Mouse (Mus musculus): ENCODE results near the gene Nolc1. TPM values are rescaled to one million over a fixed set of nuclear protein-coding genes. Genes with fewer than 3 reads are reported as not detected.

Nolc1 gene
- polyA plus RNA-seq (2015; fragmentation: Nextera tagmentation; extraction: Ambion mirVana), result 50.0 and 60.0 TPM in 2 replicates

GRCm38 (mm10) chr19:46075616-46076607 lies at the start of gene Nolc1:
Gene Nolc1 (plus strand): TSS chr19:46075863.
- peak; percentile 32; the same call in 1 of the 2 replicates for TF ChIP-seq CTCF (IDR thresholded peaks at IDR 0.05; ENCODE audit: low read depth)
- Histone ChIP-seq H3K4me2 (ENCODE audit: low read length) (peak within 1 kb of the TSS; percentile 61), H3K4me3 (replicated peaks; ENCODE audit: low read depth, low read length) (peak within 1 kb of the TSS; percentile 72), H3K9me3 (replicated peaks; ENCODE audit: low read length) (no peaks in the 10 kb centered on the region), H3K27ac (peak within 1 kb of the TSS; percentile 51; the same call in 1 of the 2 replicates), H3K27me3 (ENCODE audit: insufficient read depth, low read length) (no peaks in the 10 kb centered on the region), H3K36me3 (ENCODE audit: insufficient read depth, low read length) (peaks cover 36% of the 10 kb centered on the region), H3K9ac (ENCODE audit: low read depth, low read length) (peak within 1 kb of the TSS; percentile 68), H3K4me1 (replicated peaks; ENCODE audit: insufficient read depth, low read length) (peaks cover 12% of the 10 kb centered on the region)
- under 1% methylated on average over 66 of the region's 66 CpGs for WGBS
- DNase-seq (ENCODE audit: low spot score), result peak; percentile 99
- peak; percentile 95 for ATAC-seq (replicated peaks; ENCODE audit: low FRiP score, low read depth)

- ATAC-seq (replicated peaks; ENCODE audit: low FRiP score, low read depth) (no peak), DNase-seq (ENCODE audit: low spot score) (no peak)
- H3K4me1 ChIP-seq (replicated peaks; ENCODE audit: insufficient read depth, low read length), result no peaks in the 10 kb centered on the region
- H3K9me3 ChIP-seq (replicated peaks; ENCODE audit: low read length), result no peaks in the 10 kb centered on the region
- WGBS, result 35% methylated on average over 8 of the region's 8 CpGs
- TF ChIP-seq CTCF (IDR thresholded peaks at IDR 0.05; ENCODE audit: low read depth), result no peak
- H3K27me3 ChIP-seq (ENCODE audit: insufficient read depth, low read length), result no peaks in the 10 kb centered on the region
- H3K9ac ChIP-seq (ENCODE audit: low read depth, low read length), result no peak overlapping the region
- H3K4me2 ChIP-seq (ENCODE audit: low read length), result no peak overlapping the region
- no peak overlapping the region for H3K27ac ChIP-seq
- H3K4me3 ChIP-seq (replicated peaks; ENCODE audit: low read depth, low read length), result no peak overlapping the region
- 0 out of 2 replicates have a peak, but pooled peaks cover 4% of the 10 kb centered on the region for H3K36me3 ChIP-seq (ENCODE audit: insufficient read depth, low read length)
Measured at GRCm38 (mm10) chr19:46026567-46026966, 49.1 kb upstream of the Nolc1 start.

GRCm38 (mm10) chr19:46028747-46029320 lies 46.8 kb upstream of the Nolc1 start:
- no peak overlapping the region for H3K9ac ChIP-seq (ENCODE audit: low read depth, low read length)

GRCm38 (mm10) chr19:46029652-46030051 lies 46.0 kb upstream of the Nolc1 start:
- no peak for DNase-seq (ENCODE audit: low spot score)
- Histone ChIP-seq H3K9ac (ENCODE audit: low read depth, low read length) (no peak overlapping the region), H3K36me3 (ENCODE audit: insufficient read depth, low read length) (peaks cover 35% of the 10 kb centered on the region), H3K27ac (no peak overlapping the region), H3K27me3 (ENCODE audit: insufficient read depth, low read length) (no peaks in the 10 kb centered on the region), H3K9me3 (replicated peaks; ENCODE audit: low read length) (no peaks in the 10 kb centered on the region), H3K4me3 (replicated peaks; ENCODE audit: low read depth, low read length) (no peak overlapping the region), H3K4me2 (ENCODE audit: low read length) (no peak overlapping the region), H3K4me1 (replicated peaks; ENCODE audit: insufficient read depth, low read length) (no peaks in the 10 kb centered on the region)
- no peak for ATAC-seq (replicated peaks; ENCODE audit: low FRiP score, low read depth)
- 89% methylated on average over 1 of the region's 1 CpGs for WGBS
- no peak for TF ChIP-seq CTCF (IDR thresholded peaks at IDR 0.05; ENCODE audit: low read depth)

More at GRCm38 (mm10) chr19:46028747-46029320, 46.8 kb upstream of the Nolc1 start:
- DNase-seq (ENCODE audit: low spot score) (no peak), ATAC-seq (replicated peaks; ENCODE audit: low FRiP score, low read depth) (no peak)
- Histone ChIP-seq H3K36me3 (ENCODE audit: insufficient read depth, low read length) (peaks cover 26% of the 10 kb centered on the region), H3K4me2 (ENCODE audit: low read length) (no peak overlapping the region), H3K4me3 (replicated peaks; ENCODE audit: low read depth, low read length) (no peak overlapping the region), H3K4me1 (replicated peaks; ENCODE audit: insufficient read depth, low read length) (no peaks in the 10 kb centered on the region), H3K27ac (no peak overlapping the region), H3K27me3 (ENCODE audit: insufficient read depth, low read length) (no peaks in the 10 kb centered on the region), H3K9me3 (replicated peaks; ENCODE audit: low read length) (no peaks in the 10 kb centered on the region)
- 78% methylated on average over 11 of the region's 11 CpGs for WGBS
- peak; percentile 52 for TF ChIP-seq CTCF (IDR thresholded peaks at IDR 0.05; ENCODE audit: low read depth)

GRCm38 (mm10) chr19:46030196-46030983 lies 45.3 kb upstream of the Nolc1 start:
- peaks cover 42% of the 10 kb centered on the region for H3K36me3 ChIP-seq (ENCODE audit: insufficient read depth, low read length)
- H3K4me3 ChIP-seq (replicated peaks; ENCODE audit: low read depth, low read length), result no peak overlapping the region
- no peak overlapping the region for H3K4me2 ChIP-seq (ENCODE audit: low read length)
- DNase-seq (ENCODE audit: low spot score) (no peak), ATAC-seq (replicated peaks; ENCODE audit: low FRiP score, low read depth) (no peak)
- H3K9ac ChIP-seq (ENCODE audit: low read depth, low read length), result no peak overlapping the region
- H3K27ac ChIP-seq, result no peak overlapping the region
- H3K4me1 ChIP-seq (replicated peaks; ENCODE audit: insufficient read depth, low read length), result no peaks in the 10 kb centered on the region
- 94% methylated on average over 10 of the region's 10 CpGs for WGBS
- H3K9me3 ChIP-seq (replicated peaks; ENCODE audit: low read length), result no peaks in the 10 kb centered on the region
- TF ChIP-seq CTCF (IDR thresholded peaks at IDR 0.05; ENCODE audit: low read depth), result no peak
- no peaks in the 10 kb centered on the region for H3K27me3 ChIP-seq (ENCODE audit: insufficient read depth, low read length)
